In the genomic region with DNA sequence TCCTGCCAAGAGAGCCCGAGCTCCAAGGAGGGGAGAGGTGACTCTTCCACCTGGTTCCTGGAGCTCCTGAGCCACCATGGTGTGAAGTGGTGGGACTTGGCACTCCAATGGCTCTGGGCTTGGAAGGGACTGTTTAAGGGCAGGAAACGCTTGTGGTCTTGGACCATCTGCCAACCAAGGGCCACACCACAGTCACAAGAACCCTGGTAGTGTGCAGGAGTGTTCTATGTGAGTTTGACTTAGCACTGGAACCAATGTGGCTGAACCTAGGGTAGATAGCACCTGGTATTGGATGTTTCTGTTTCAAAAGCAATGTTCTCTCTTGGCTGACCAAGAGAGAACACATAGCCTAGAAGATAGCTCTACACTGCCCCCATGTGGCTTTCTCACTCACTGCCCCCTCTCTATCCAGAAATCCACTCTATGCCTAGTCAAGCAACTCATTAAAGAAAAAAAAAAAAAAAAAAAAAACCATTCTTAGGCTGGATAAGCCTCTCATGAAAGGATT, we compare ENCODE assay signal across 8 mouse cellular contexts. TPM values are rescaled to one million over a fixed set of nuclear protein-coding genes. Genes with fewer than 3 reads are reported as not detected.
A peak's percentile ranks its signal among the peaks of the same experiment; 100 is the strongest.
DNase-seq lines count a peak whose midpoint lies in the region; ATAC-seq and TF ChIP-seq lines count a peak whose summit lies in the region.

No protein-coding gene starts in this region.

- ATAC-seq in activated CD4-positive, CD25-positive, alpha-beta regulatory T cell, adult 4 months: peak; percentile 65
- peak; percentile 66 for ATAC-seq in common myeloid progenitor, adult 5-6 weeks (replicated peaks; ENCODE audit: low read depth, poor library complexity, severe bottlenecking)
- peak; percentile 31 for ATAC-seq in intestine, embryonic 16.5 days
- ATAC-seq in limb, embryonic 14.5 days (ENCODE audit: low FRiP score, low read depth): peak; percentile 35; the same call in 1 of the 2 replicates
- ATAC-seq in monocyte, adult 5-6 weeks (replicated peaks; ENCODE audit: insufficient number of reproducible peaks, low FRiP score, low TSS enrichment, poor library complexity, severe bottlenecking): peak; percentile 66
- ATAC-seq in stomach, embryonic 16.5 days (ENCODE audit: insufficient read depth, low FRiP score): peak; percentile 26; the same call in 1 of the 2 replicates

- H3K27ac ChIP-seq in intestine, embryonic 16.5 days (ENCODE audit: low read length): no peak overlapping the region
- no peak overlapping the region for H3K27ac ChIP-seq in limb, embryonic 14.5 days (replicated peaks; ENCODE audit: low read depth, low read length)
- H3K27ac ChIP-seq in stomach, embryonic 16.5 days (ENCODE audit: low read length): no peak overlapping the region

- H3K9ac ChIP-seq in intestine, embryonic 16.5 days (ENCODE audit: low read depth, low read length): no peak overlapping the region
- H3K9ac ChIP-seq in limb, embryonic 14.5 days (ENCODE audit: low read depth, low read length, severe bottlenecking): no peak overlapping the region
- H3K9ac ChIP-seq in stomach, embryonic 16.5 days (ENCODE audit: low read length): peak overlapping the region; percentile 48; the same call in 1 of the 2 replicates

- TF ChIP-seq POLR2A in limb, embryonic 14.5 days (IDR thresholded peaks at IDR 0.05; ENCODE audit: borderline replicate concordance, extremely low read depth, insufficient read depth, insufficient read length): no peak

- peaks cover 3% of the 10 kb centered on the region; the same call in 1 of the 2 replicates for H3K36me3 ChIP-seq in intestine, embryonic 16.5 days (ENCODE audit: control insufficient read depth, insufficient read depth, low read length)
- H3K36me3 ChIP-seq in limb, embryonic 14.5 days (ENCODE audit: control insufficient read depth, insufficient read depth, low read length): peaks cover 45% of the 10 kb centered on the region
- H3K36me3 ChIP-seq in stomach, embryonic 16.5 days (ENCODE audit: control insufficient read depth, insufficient read depth, low read length): peaks cover 15% of the 10 kb centered on the region; the same call in 1 of the 2 replicates

- H3K4me1 ChIP-seq in intestine, embryonic 16.5 days (ENCODE audit: control insufficient read depth, insufficient read depth, low read length): peaks cover 34% of the 10 kb centered on the region
- H3K4me1 ChIP-seq in limb, embryonic 14.5 days (ENCODE audit: control insufficient read depth, insufficient read depth, low read length): peaks cover 38% of the 10 kb centered on the region
- H3K4me1 ChIP-seq in stomach, embryonic 16.5 days (ENCODE audit: control insufficient read depth, insufficient read depth, low read length): peaks cover 39% of the 10 kb centered on the region

- 61% methylated on average over 2 of the region's 2 CpGs for WGBS in intestine, embryonic 16.5 days
- 44% methylated on average over 2 of the region's 2 CpGs for WGBS in limb, embryonic 14.5 days
- WGBS in stomach, embryonic 16.5 days: 48% methylated on average over 2 of the region's 2 CpGs

- no peaks in the 10 kb centered on the region for H3K9me3 ChIP-seq in intestine, embryonic 16.5 days (ENCODE audit: control insufficient read depth, low read length)
- H3K9me3 ChIP-seq in limb, embryonic 14.5 days (ENCODE audit: control insufficient read depth, low read length): no peaks in the 10 kb centered on the region
- H3K9me3 ChIP-seq in stomach, embryonic 16.5 days (replicated peaks; ENCODE audit: control insufficient read depth, low read length): no peaks in the 10 kb centered on the region

- no peak overlapping the region for H3K4me3 ChIP-seq in intestine, embryonic 16.5 days (ENCODE audit: low read length)
- H3K4me3 ChIP-seq in limb, embryonic 14.5 days (replicated peaks; ENCODE audit: low read length): no peak overlapping the region
- no peak overlapping the region for H3K4me3 ChIP-seq in stomach, embryonic 16.5 days (replicated peaks; ENCODE audit: low read length)

- no peak overlapping the region for H3K4me2 ChIP-seq in intestine, embryonic 16.5 days (ENCODE audit: low read depth, low read length)
- no peak overlapping the region; the same call in 1 of the 2 replicates for H3K4me2 ChIP-seq in limb, embryonic 14.5 days (replicated peaks; ENCODE audit: low read depth, low read length, severe bottlenecking)
- H3K4me2 ChIP-seq in stomach, embryonic 16.5 days (ENCODE audit: low read depth, low read length): 0 out of 2 replicates have a peak overlapping the region, but pooled peaks have one; percentile 9

- H3K27me3 ChIP-seq in intestine, embryonic 16.5 days (replicated peaks; ENCODE audit: control insufficient read depth, insufficient read depth, low read length): peaks cover 15% of the 10 kb centered on the region
- H3K27me3 ChIP-seq in limb, embryonic 14.5 days (ENCODE audit: control insufficient read depth, insufficient read depth, low read length): no peaks in the 10 kb centered on the region
- H3K27me3 ChIP-seq in stomach, embryonic 16.5 days (ENCODE audit: control insufficient read depth, insufficient read depth, low read length): no peaks in the 10 kb centered on the region

- peak; percentile 88 for DNase-seq in A20 (ENCODE audit: low read depth, low spot score)
- DNase-seq in gastrocnemius, adult 8-10 months (ENCODE audit: low spot score in 2 of 2): peak; percentile 71 to 73
- peak; percentile 91 for DNase-seq in limb, embryonic 14.5 days (ENCODE audit: low spot score)

RNA-seq across cellular contexts. Expression of gene Chpf2, which starts 10.7 kb away (rescaled TPM):
- 10 to 100 TPM in 1 of 2 experiments, 1 to 10 TPM in 1; 8.3 to 17.8 TPM for polyA plus RNA-seq in activated CD4-positive, CD25-positive, alpha-beta regulatory T cell, adult 4 months (2017; shearing (Covaris generic))
- total RNA-seq in common myeloid progenitor, adult 5-6 weeks (2017): 12.3 and 13.3 TPM in 2 replicates
- 10 to 100 TPM in 3 of 4 experiments, 1 to 10 TPM in 1; 8.5 to 14.5 (median 12.4) TPM for total RNA-seq in gastrocnemius, adult 8-10 months (2022)
- polyA plus RNA-seq in intestine, embryonic 16.5 days (2015; fragmentation: Nextera tagmentation; extraction: Ambion mirVana): 16.3 and 18.0 TPM in 2 replicates
- polyA plus RNA-seq in limb, embryonic 14.5 days (2012; rRNA removed): 56.2 and 57.0 TPM in 2 replicates
- 21.3 and 23.1 TPM in 2 replicates for polyA plus RNA-seq in limb, embryonic 14.5 days (2014; fragmentation: Nextera tagmentation; extraction: Ambion mirVana)
- total RNA-seq in monocyte, adult 5-6 weeks (2017): 13.2 to 33.8 TPM (median 15.2 TPM) in 3 replicates
- 21.8 and 23.9 TPM in 2 replicates for polyA plus RNA-seq in stomach, embryonic 16.5 days (2015; fragmentation: Nextera tagmentation; extraction: Ambion mirVana)

RNA-seq across cellular contexts. Expression of gene Abcf2, which starts 20.0 kb away (rescaled TPM):
- 10 to 100 TPM; 51.8 to 56.8 TPM for polyA plus RNA-seq in activated CD4-positive, CD25-positive, alpha-beta regulatory T cell, adult 4 months (2017; shearing (Covaris generic))
- 107 and 119 TPM in 2 replicates for total RNA-seq in common myeloid progenitor, adult 5-6 weeks (2017)
- total RNA-seq in gastrocnemius, adult 8-10 months (2022): 100 to 1,000 TPM; 114 to 132 (median 122) TPM
- 75.0 and 82.7 TPM in 2 replicates for polyA plus RNA-seq in intestine, embryonic 16.5 days (2015; fragmentation: Nextera tagmentation; extraction: Ambion mirVana)
- 81.0 and 82.5 TPM in 2 replicates for polyA plus RNA-seq in limb, embryonic 14.5 days (2012; rRNA removed)
- 94.3 TPM in 2 replicates for polyA plus RNA-seq in limb, embryonic 14.5 days (2014; fragmentation: Nextera tagmentation; extraction: Ambion mirVana)
- total RNA-seq in monocyte, adult 5-6 weeks (2017): 33.8 to 45.3 TPM (median 42.1 TPM) in 3 replicates
- polyA plus RNA-seq in stomach, embryonic 16.5 days (2015; fragmentation: Nextera tagmentation; extraction: Ambion mirVana): 81.7 and 81.9 TPM in 2 replicates

RNA-seq across cellular contexts. Expression of gene Smarcd3, which starts 26.9 kb away (rescaled TPM):
- polyA plus RNA-seq in activated CD4-positive, CD25-positive, alpha-beta regulatory T cell, adult 4 months (2017; shearing (Covaris generic)): under 1 TPM in 1 of 2 experiments, not detected in 1; 0.41 TPM
- 0.09 TPM in 1 of 2 replicates, not detected in the other for total RNA-seq in common myeloid progenitor, adult 5-6 weeks (2017)
- total RNA-seq in gastrocnemius, adult 8-10 months (2022): 100 to 1,000 TPM; 207 to 267 (median 221) TPM
- polyA plus RNA-seq in intestine, embryonic 16.5 days (2015; fragmentation: Nextera tagmentation; extraction: Ambion mirVana): 9.5 and 10.0 TPM in 2 replicates
- 91.5 and 93.6 TPM in 2 replicates for polyA plus RNA-seq in limb, embryonic 14.5 days (2012; rRNA removed)
- 52.7 and 59.6 TPM in 2 replicates for polyA plus RNA-seq in limb, embryonic 14.5 days (2014; fragmentation: Nextera tagmentation; extraction: Ambion mirVana)
- 1.3 to 8.1 TPM (median 3.0 TPM) in 3 replicates for total RNA-seq in monocyte, adult 5-6 weeks (2017)
- polyA plus RNA-seq in stomach, embryonic 16.5 days (2015; fragmentation: Nextera tagmentation; extraction: Ambion mirVana): 13.1 and 17.1 TPM in 2 replicates

RNA-seq across cellular contexts. Expression of gene 4931409K22Rik, which starts 40.7 kb away (rescaled TPM):
- under 1 TPM in 1 of 2 experiments, not detected in 1; 0.46 TPM for polyA plus RNA-seq in activated CD4-positive, CD25-positive, alpha-beta regulatory T cell, adult 4 months (2017; shearing (Covaris generic))
- not detected in 2 replicates for total RNA-seq in common myeloid progenitor, adult 5-6 weeks (2017)
- total RNA-seq in gastrocnemius, adult 8-10 months (2022): not detected
- not detected in 2 replicates for polyA plus RNA-seq in intestine, embryonic 16.5 days (2015; fragmentation: Nextera tagmentation; extraction: Ambion mirVana)
- polyA plus RNA-seq in limb, embryonic 14.5 days (2012; rRNA removed): 0.35 and 0.51 TPM in 2 replicates
- polyA plus RNA-seq in limb, embryonic 14.5 days (2014; fragmentation: Nextera tagmentation; extraction: Ambion mirVana): 0.12 and 0.17 TPM in 2 replicates
- total RNA-seq in monocyte, adult 5-6 weeks (2017): not detected in 3 replicates
- 0.13 TPM in 1 of 2 replicates, not detected in the other for polyA plus RNA-seq in stomach, embryonic 16.5 days (2015; fragmentation: Nextera tagmentation; extraction: Ambion mirVana)

RNA-seq across cellular contexts. Expression of gene Asb10, which starts 56.5 kb away (rescaled TPM):
- polyA plus RNA-seq in activated CD4-positive, CD25-positive, alpha-beta regulatory T cell, adult 4 months (2017; shearing (Covaris generic)): not detected
- total RNA-seq in common myeloid progenitor, adult 5-6 weeks (2017): 0.69 TPM in 1 of 2 replicates, not detected in the other
- 100 to 1,000 TPM; 101 to 130 (median 119) TPM for total RNA-seq in gastrocnemius, adult 8-10 months (2022)
- polyA plus RNA-seq in intestine, embryonic 16.5 days (2015; fragmentation: Nextera tagmentation; extraction: Ambion mirVana): 0.16 and 0.29 TPM in 2 replicates
- 2.7 and 3.8 TPM in 2 replicates for polyA plus RNA-seq in limb, embryonic 14.5 days (2012; rRNA removed)
- polyA plus RNA-seq in limb, embryonic 14.5 days (2014; fragmentation: Nextera tagmentation; extraction: Ambion mirVana): 0.62 and 1.1 TPM in 2 replicates
- total RNA-seq in monocyte, adult 5-6 weeks (2017): not detected in 3 replicates
- polyA plus RNA-seq in stomach, embryonic 16.5 days (2015; fragmentation: Nextera tagmentation; extraction: Ambion mirVana): 0.24 and 0.58 TPM in 2 replicates
